ENCODE assay signal across 20 mouse cellular contexts in genomic region chr6:11737667-11738066, GRCm38 (mm10).
"Had no signal": no experiment of that assay in that cellular context is flagged by ENCODE, and none has a peak within 500 bp of the region (broad histone marks: within the 10 kb centered on the region; RNA-seq: fewer than 3 reads in every experiment).

No protein-coding gene starts in this region.

- H3K27ac ChIP-seq: lung, embryonic 15.5 days; macrophage; midbrain, embryonic 10.5 days; midbrain, embryonic 12.5 days; neural tube, embryonic 13.5 days; neural tube, embryonic 15.5 days; stomach, embryonic 15.5 days; stomach, postnatal 0 days had no signal

- ATAC-seq: lung, postnatal 0 days; midbrain, embryonic 16.5 days had no signal

- DNase-seq: lung, adult 2 months; lung, postnatal 14 days; lung, postnatal 36 days; midbrain, embryonic 14.5 days; right cerebral cortex, postnatal 14 days; thymus, adult 2 months; thymus, postnatal 25 days; thymus, postnatal 4 days had no signal

- H3K36me3 ChIP-seq: lung, embryonic 15.5 days; midbrain, embryonic 10.5 days; midbrain, embryonic 12.5 days; neural tube, embryonic 13.5 days; neural tube, embryonic 15.5 days; stomach, embryonic 15.5 days had no signal

- H3K27me3 ChIP-seq: lung, embryonic 15.5 days; megakaryocyte, embryonic 14.5 days; midbrain, embryonic 12.5 days; neural tube, embryonic 13.5 days; neural tube, embryonic 15.5 days; stomach, embryonic 15.5 days had no signal

- H3K4me3 ChIP-seq: lung, embryonic 15.5 days; megakaryocyte, embryonic 14.5 days; midbrain, embryonic 10.5 days; midbrain, embryonic 12.5 days; myocyte; neural tube, embryonic 13.5 days; neural tube, embryonic 15.5 days; stomach, embryonic 15.5 days had no signal

- H3K4me2 ChIP-seq: lung, embryonic 15.5 days; midbrain, embryonic 12.5 days; neural tube, embryonic 13.5 days; neural tube, embryonic 15.5 days; stomach, embryonic 15.5 days had no signal

- H3K9me3 ChIP-seq: lung, embryonic 15.5 days; megakaryocyte, embryonic 14.5 days; midbrain, embryonic 10.5 days; midbrain, embryonic 12.5 days; neural tube, embryonic 13.5 days; neural tube, embryonic 15.5 days; stomach, embryonic 15.5 days had no signal

- H3K4me1 ChIP-seq: lung, embryonic 15.5 days; midbrain, embryonic 10.5 days; midbrain, embryonic 12.5 days; neural tube, embryonic 13.5 days; neural tube, embryonic 15.5 days; stomach, embryonic 15.5 days had no signal

- H3K9ac ChIP-seq: lung, embryonic 15.5 days; midbrain, embryonic 12.5 days; neural tube, embryonic 13.5 days; neural tube, embryonic 15.5 days; stomach, embryonic 15.5 days had no signal
